Mouse (Mus musculus) erythroblast, embryonic 14.5 days (primary cell): Measurements from ENCODE around the gene Cit.

Experiments used
- GATA1 ChIP-seq: IDR thresholded peaks from 2 replicates; pipeline ENCODE4 v1.6.1; 2012; ENCODE audit warnings: low read length, inconsistent platforms, mixed read lengths
- TAL1 ChIP-seq: IDR thresholded peaks from 3 replicates; pipeline ENCODE4 v1.6.1; 2012; ENCODE audit warnings: low read length, inconsistent platforms, mixed read lengths

GRCm38 (mm10) chr5:115866296-115866695, 21.2 kb downstream of the Cit start:
- no peak for TF ChIP-seq GATA1
- no peak for TF ChIP-seq TAL1
